Mouse (Mus musculus): ENCODE measurements around the gene Cacna1e.

Gene Cacna1e

GRCm38 (mm10) chr1:154884275-154885206 lies at the start of gene Cacna1e:
Cacna1e (minus strand) TSS chr1:154884501.
- DNase-seq (ENCODE audit: low read depth, low spot score), result no peak

DNA sequence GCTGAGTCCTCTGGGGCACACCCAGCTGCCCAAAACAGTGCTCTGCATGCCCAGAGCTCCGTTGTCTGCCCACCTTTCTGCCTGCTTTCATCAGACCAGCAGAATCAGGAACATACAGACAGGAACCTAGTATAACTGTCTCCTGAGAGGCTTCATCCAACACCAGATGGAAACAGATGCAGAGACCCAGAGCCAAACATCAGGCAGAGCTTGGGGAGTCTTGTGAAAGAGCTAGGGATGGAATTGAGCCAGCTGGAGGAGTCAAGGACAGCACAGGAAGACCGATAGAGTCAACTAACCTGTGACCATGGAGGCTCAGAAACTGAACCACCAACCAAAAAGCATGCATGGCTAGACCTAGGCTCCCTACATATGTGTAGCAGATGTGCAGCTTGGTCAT lies 34.1 kb upstream of the Cacna1e start:
- DNase-seq (ENCODE audit: low read depth, low spot score), result no peak

GRCm38 (mm10) chr1:154917438-154917837 lies 33.1 kb upstream of the Cacna1e start:
- DNase-seq (ENCODE audit: low read depth, low spot score), result peak; percentile 4

DNA sequence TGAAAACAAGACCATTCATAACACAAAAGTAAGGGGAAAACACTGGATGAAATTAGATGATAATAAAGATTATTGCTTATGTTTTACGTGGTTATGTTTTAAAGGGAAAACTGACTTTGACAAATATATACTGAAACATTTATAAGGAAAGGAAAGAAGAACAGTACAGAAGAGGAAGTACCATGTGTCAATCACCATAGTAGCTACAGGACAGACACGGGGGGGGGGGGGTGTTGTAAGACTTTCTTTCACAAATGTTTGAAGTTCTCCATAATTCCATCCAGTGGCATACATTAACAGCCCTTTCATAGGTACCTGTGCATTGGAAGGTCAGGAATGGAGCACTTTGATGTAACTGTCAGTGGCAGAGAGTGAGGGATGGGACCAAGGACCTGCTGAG lies 25.3 kb upstream of the Cacna1e start:
- no peak for DNase-seq (ENCODE audit: low read depth, low spot score)

DNA sequence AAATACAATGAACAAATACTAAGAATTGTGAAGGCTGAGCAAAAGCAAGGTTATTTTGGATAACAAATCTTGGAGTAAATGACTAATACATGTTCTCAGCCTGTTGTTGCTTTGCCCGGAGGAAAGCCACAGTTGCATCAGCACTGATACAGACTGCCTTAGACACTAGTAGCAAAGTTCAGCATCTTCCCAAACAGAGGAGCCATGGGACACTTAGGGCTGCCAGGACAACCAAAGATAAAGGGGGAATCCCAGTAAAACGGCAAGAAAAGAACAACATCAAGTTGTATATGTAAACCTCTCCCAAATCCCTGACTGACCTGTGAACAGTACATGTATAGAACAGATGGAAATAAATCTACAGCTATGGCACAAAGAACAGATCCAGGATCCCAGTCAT lies 13.1 kb upstream of the Cacna1e start:
- no peak for DNase-seq (ENCODE audit: low read depth, low spot score)

- DNase-seq (ENCODE audit: low read depth, low spot score), result peak; percentile 15
Observed at GRCm38 (mm10) chr1:154890244-154890643, 5.9 kb upstream of the Cacna1e start.

GRCm38 (mm10) chr1:154888495-154888894 lies 4.2 kb upstream of the Cacna1e start:
- no peak for DNase-seq (ENCODE audit: low read depth, low spot score)

DNA sequence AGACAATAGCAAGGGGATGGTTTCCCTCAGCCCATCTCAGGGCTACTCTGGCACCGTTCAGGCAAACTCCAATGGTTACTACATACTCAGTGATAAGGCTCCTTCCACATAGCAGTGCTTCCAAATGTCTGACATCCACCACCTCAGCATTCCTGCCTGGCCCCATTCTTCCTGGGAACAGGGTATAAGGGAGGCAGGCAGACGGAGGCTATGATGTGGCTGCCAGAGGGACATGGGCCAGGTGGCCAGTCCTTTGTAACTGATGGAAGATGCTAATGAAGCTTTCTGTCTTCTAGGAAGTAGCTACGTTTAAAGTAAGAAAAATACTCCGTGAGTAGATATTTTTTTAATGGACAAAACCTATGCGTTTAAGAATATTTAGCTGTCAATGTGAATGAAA lies 3.7 kb upstream of the Cacna1e start:
- no peak for DNase-seq (ENCODE audit: low read depth, low spot score)

DNA sequence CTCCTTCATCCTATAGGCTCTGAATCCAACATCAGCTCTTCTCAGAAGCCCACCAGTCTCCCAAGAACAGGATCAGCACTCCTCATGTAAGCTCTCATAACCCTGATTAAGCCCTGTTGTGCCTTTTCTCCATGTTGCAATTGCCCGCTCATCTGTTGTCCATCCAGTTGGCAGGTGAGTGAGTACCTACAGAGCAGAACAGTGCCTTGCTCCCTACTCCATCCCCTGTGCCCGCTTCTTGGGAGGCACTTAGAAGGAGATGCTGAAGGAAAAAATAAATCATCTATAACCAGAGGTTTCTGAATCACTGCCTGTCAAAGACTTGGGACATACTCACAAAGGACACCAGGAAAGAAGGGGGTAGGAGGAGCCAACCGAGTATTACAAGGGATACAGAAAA lies 3.2 kb upstream of the Cacna1e start:
- no peak for DNase-seq (ENCODE audit: low read depth, low spot score)

DNA sequence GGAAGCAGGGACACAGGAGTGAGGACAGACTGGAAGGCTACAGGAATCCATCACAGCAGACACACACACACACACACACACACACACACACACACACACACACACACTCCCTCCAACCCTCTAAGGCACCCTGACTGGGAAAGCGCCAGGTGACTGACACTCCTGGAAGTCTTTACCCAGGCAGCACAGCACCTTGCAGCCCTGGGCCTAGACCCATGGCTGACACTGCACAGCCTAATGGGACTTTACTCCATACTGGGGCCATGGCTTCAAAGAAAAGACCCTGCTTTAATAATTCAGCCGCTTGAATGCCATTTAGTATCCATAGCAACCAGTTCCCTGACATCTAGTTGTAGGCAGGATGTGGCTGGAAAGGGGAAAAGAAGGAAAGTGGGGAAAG lies 2.3 kb upstream of the Cacna1e start:
- DNase-seq (ENCODE audit: low read depth, low spot score), result no peak

- peak; percentile 10 for DNase-seq (ENCODE audit: low read depth, low spot score)
Observed at GRCm38 (mm10) chr1:154885207-154885548, 877 bp upstream of the Cacna1e start.

GRCm38 (mm10) chr1:154883596-154884191 lies 607 bp downstream of the Cacna1e start:
- DNase-seq (ENCODE audit: low read depth, low spot score), result no peak

DNA sequence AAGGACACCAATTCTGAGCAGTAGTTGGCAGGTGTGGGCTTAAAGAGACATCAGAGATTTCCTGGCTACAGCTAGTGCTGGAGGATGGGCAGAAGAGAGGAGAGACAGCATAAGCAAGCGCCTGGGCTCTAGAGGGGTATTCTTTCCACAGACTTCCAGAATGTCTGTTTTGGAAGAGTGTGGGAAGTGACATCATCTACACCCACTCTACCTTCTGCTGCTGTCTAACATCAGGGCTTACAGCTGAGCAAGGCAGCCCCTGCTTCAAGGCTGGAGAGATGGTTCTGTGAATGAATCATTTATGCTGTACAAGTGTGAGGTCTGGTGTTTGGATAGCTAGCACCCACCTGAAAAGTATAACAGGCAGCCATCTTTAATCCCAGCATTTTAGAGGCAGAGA lies 18.3 kb downstream of the Cacna1e start:
- no peak for DNase-seq (ENCODE audit: low read depth, low spot score)

DNA sequence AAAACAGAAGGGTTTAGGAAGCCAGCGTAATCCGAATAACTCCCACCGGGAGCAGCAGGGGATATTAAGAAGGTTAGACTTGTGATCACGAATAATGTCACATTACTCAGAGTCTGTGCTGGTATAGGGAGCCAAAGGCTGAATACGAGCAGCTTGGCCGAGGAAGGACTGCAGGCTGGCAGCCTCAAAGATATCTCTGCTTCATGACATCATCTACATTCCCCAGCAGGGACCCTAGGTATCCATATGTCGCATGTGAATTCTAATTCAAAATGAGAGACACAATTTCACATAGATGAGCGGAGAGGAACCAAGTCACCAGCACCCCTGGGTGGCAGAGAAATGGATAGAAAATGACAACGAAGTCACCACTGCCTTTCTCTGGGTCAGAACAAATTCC lies 22.9 kb downstream of the Cacna1e start:
- DNase-seq (ENCODE audit: low read depth, low spot score), result no peak

- DNase-seq (ENCODE audit: low read depth, low spot score), result peak; percentile 58
Observed at GRCm38 (mm10) chr1:154854564-154854963, 29.7 kb downstream of the Cacna1e start.

DNA sequence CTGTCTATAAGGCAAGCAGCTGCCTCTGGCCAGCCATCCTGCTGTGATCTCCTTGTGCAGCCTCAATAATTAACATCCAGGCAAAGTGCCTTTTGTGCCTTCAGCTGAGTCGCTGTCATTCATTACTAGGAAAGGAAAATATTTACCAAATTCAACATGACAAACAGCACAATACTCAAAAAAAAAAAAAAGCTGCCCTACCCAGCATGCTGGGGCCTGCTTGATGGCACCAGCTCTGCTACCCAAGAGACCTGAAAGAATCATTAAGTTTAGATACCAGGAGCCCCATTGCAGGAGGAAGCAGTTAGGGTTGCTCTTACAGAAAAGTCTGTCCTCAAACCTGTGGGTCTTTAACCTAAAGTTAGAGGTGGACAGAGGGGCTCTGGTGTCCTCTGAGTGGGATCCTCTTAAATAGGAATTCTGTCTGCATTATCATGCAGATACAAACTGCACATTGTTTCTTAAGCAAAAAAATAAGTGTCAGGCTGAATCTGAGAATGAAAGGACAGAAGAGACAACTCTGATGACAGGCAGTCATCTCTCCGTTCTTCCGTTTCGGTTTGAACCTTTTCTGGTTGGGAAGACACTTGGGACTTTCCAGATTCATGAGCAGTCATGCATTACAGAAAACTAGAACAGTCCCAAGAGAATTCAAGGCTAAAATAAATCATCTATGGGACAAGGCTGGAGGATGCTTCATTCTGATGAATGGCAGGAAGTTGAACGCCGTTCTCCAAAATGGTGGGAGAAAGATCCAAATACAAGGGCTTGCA lies 33.6 kb downstream of the Cacna1e start:
- DNase-seq (ENCODE audit: low read depth, low spot score), result peak; percentile 15

DNA sequence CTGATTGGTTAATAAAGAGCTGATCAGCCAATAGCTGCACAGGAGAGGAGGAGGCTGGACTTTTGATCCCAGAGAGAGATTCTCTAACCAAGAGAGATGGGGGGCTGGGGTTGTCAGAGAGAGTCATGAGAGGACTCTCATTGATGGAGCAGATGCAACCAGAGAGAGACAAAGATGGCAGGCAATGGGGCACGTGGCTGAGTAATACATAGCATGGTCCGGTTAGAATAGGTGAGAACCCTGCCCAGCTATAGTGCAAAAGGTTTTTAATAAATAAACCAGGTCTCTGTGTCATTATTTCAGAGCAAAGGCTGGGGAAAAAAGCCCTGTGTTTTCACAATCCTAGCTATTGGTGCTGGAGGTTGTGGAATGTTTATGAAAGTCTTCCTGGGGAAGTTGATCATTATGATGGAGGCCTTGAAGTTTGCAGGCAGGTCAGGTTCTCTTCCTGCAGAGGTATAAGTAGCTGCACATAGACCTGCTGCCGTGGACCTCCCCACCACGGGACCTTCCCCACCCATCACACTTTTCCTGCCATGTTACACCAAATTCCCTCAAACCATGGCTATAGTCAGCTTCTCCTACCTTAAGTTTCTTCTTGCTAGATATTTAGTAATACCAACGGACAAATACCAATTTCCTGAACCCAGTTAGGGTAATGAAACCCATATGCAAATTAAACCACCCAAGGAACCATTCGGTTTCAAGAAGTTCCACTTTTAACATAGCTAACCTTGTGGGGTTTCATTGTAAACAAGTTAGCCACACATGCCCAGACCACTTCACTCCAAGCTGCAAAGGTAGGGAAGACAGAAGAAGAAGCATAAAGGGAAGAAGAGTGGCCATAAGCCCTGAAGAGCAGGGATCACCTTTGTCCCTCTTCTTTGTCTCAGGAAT lies 35.4 kb downstream of the Cacna1e start:
- peak; percentile 87 for DNase-seq (ENCODE audit: low read depth, low spot score)

GRCm38 (mm10) chr1:154846900-154847299 lies 37.4 kb downstream of the Cacna1e start:
- DNase-seq (ENCODE audit: low read depth, low spot score), result no peak

DNA sequence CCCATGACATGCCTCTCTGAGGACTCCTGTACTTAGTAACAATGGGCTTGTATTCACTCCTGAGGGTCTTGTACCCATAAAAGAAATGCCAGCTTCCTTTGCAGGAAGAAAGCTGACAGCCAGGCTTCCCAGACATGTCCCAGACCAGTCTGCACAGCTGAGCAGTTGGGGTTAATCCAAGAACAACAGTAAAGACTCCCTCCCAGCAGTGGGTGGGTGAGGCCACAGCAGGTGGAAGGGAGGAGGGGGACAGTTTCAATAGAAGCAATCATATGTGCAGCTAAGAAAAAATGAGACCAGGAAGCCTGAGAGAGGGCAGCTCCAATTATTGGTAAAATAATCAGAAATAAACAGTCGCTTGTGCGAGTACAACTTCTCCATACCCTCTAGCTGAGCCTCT lies 40.9 kb downstream of the Cacna1e start:
- DNase-seq (ENCODE audit: low read depth, low spot score), result no peak

DNA sequence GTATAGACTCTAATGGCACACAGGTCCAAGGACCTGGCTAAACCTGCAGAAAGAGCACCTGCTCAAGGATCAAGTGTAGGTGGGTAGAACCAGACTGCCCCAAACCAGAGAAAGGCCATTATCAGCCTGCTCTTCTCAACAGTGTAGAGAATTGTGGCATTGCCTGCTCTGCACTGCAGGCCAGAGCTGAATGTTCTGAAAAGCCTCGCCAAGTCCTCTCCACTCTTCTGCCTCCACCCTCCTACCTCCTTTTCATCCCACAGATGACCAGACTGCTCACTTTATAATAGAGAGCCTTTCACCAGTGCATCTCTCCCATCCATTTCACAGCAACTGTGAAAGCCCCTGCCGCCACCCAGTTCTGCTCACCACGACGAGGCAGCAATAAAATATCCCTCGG lies 42.0 kb downstream of the Cacna1e start:
- DNase-seq (ENCODE audit: low read depth, low spot score), result no peak

- peak; percentile 70 for DNase-seq (ENCODE audit: low read depth, low spot score)
Observed at GRCm38 (mm10) chr1:154841057-154841630, 43.2 kb downstream of the Cacna1e start.
